ENCODE assay signal across 8 mouse cellular contexts in genomic region chr12:110687894-110688734, GRCm38 (mm10). TPM values are rescaled to one million over a fixed set of nuclear protein-coding genes. Genes with fewer than 3 reads are reported as not detected.
DNase-seq lines count a peak whose midpoint lies in the region; ATAC-seq and TF ChIP-seq lines count a peak whose summit lies in the region.

No protein-coding gene starts in this region.

- no peak for TF ChIP-seq POLR2A in ES-Bruce4 (IDR thresholded peaks at IDR 0.05; ENCODE audit: insufficient read depth, low read length)

- H3K9me3 ChIP-seq in ES-Bruce4 (replicated peaks; ENCODE audit: control insufficient read depth, insufficient read depth, low read length, poor library complexity, severe bottlenecking) = no peaks in the 10 kb centered on the region
- no peaks in the 10 kb centered on the region for H3K9me3 ChIP-seq in forebrain, embryonic 16.5 days (ENCODE audit: control insufficient read depth, low read length)
- H3K9me3 ChIP-seq in intestine, embryonic 15.5 days = no peaks in the 10 kb centered on the region

- TF ChIP-seq CTCF in ES-Bruce4 (IDR thresholded peaks at IDR 0.05; ENCODE audit: low read depth, low read length) = no peak

- H3K36me3 ChIP-seq in ES-Bruce4 (ENCODE audit: control insufficient read depth, insufficient read depth, low read length, poor library complexity, severe bottlenecking) = peaks cover 29% of the 10 kb centered on the region
- H3K36me3 ChIP-seq in forebrain, embryonic 16.5 days (ENCODE audit: control insufficient read depth, insufficient read depth) = peaks cover 19% of the 10 kb centered on the region
- H3K36me3 ChIP-seq in intestine, embryonic 15.5 days = peaks cover 10% of the 10 kb centered on the region
- H3K36me3 ChIP-seq in splenic B cell, adult 2 months (ENCODE audit: control insufficient read depth, insufficient read depth, low read length, poor library complexity, severe bottlenecking) = peaks cover 13% of the 10 kb centered on the region

- no peaks in the 10 kb centered on the region for H3K4me1 ChIP-seq in ES-Bruce4 (ENCODE audit: control insufficient read depth, insufficient read depth, low read length)
- H3K4me1 ChIP-seq in forebrain, embryonic 16.5 days (replicated peaks; ENCODE audit: control insufficient read depth, insufficient read depth, low read length) = peaks cover 4% of the 10 kb centered on the region
- peaks cover 7% of the 10 kb centered on the region; the same call in 1 of the 2 replicates for H3K4me1 ChIP-seq in intestine, embryonic 15.5 days (replicated peaks)

- DNase-seq in 416B (ENCODE audit: low read depth) = peak; percentile 39
- DNase-seq in lung, adult 18-20 months = peak; percentile 89 to 90
- DNase-seq in splenic B cell, adult 2 months (ENCODE audit: low read depth, low spot score) = peak; percentile 53
- no peak for DNase-seq in cerebellum, adult 11-12 months
- no peak for DNase-seq in cerebellum, adult 18-20 months

- peak overlapping the region; percentile 36 for H3K27ac ChIP-seq in ES-Bruce4 (ENCODE audit: insufficient read depth, low read length)
- peak overlapping the region; percentile 20; the same call in 1 of the 2 replicates for H3K27ac ChIP-seq in forebrain, embryonic 16.5 days (ENCODE audit: low read length)
- peak overlapping the region; percentile 59 for H3K27ac ChIP-seq in intestine, embryonic 15.5 days

- peak; percentile 96 for TF ChIP-seq EP300 in ES-Bruce4 (IDR thresholded peaks at IDR 0.05; ENCODE audit: insufficient read depth, low read depth, low read length)

- WGBS in forebrain, embryonic 16.5 days = 56% methylated on average over 12 of the region's 12 CpGs
- 43% methylated on average over 12 of the region's 12 CpGs for WGBS in intestine, embryonic 15.5 days

- H3K4me2 ChIP-seq in forebrain, embryonic 16.5 days (ENCODE audit: low read length) = no peak overlapping the region
- no peak overlapping the region for H3K4me2 ChIP-seq in intestine, embryonic 15.5 days (replicated peaks)

- H3K4me3 ChIP-seq in ES-Bruce4 (ENCODE audit: low read depth, low read length) = no peak overlapping the region
- no peak overlapping the region for H3K4me3 ChIP-seq in forebrain, embryonic 16.5 days (replicated peaks; ENCODE audit: low read length)
- H3K4me3 ChIP-seq in intestine, embryonic 15.5 days (replicated peaks) = no peak overlapping the region

- H3K9ac ChIP-seq in ES-Bruce4 (ENCODE audit: low read depth, poor library complexity, severe bottlenecking) = no peak overlapping the region
- no peak overlapping the region for H3K9ac ChIP-seq in forebrain, embryonic 16.5 days (replicated peaks; ENCODE audit: low read depth, low read length)
- no peak overlapping the region for H3K9ac ChIP-seq in intestine, embryonic 15.5 days

- H3K27me3 ChIP-seq in ES-Bruce4 (ENCODE audit: control insufficient read depth, insufficient read depth, low read length, poor library complexity, severe bottlenecking) = no peaks in the 10 kb centered on the region
- no peaks in the 10 kb centered on the region for H3K27me3 ChIP-seq in forebrain, embryonic 16.5 days (replicated peaks; ENCODE audit: control insufficient read depth, insufficient read depth, low read length)
- H3K27me3 ChIP-seq in intestine, embryonic 15.5 days (replicated peaks) = no peaks in the 10 kb centered on the region
- H3K27me3 ChIP-seq in splenic B cell, adult 2 months (ENCODE audit: control insufficient read depth, insufficient read depth, low read length, poor library complexity, severe bottlenecking) = no peaks in the 10 kb centered on the region

- ATAC-seq in forebrain, embryonic 16.5 days = peak; percentile 68
- peak; percentile 93 for ATAC-seq in intestine, embryonic 15.5 days

RNA-seq across cellular contexts. Expression of gene 1700001K19Rik, which starts 5.7 kb away (rescaled TPM):
- polyA plus RNA-seq in ES-Bruce4 (2011; ENCODE audit: insufficient read depth, insufficient read length, low read depth, missing spikeins) = not detected in 2 replicates
- polyA plus RNA-seq in forebrain, embryonic 16.5 days (2015; fragmentation: Nextera tagmentation; extraction: Ambion mirVana) = 0.23 and 0.26 TPM in 2 replicates
- not detected in 2 replicates for polyA plus RNA-seq in intestine, embryonic 15.5 days (2015; fragmentation: Nextera tagmentation; extraction: Ambion mirVana)

RNA-seq across cellular contexts. Expression of gene Hsp90aa1, which starts 14.4 kb away (rescaled TPM):
- 4,323 and 4,421 TPM in 2 replicates for polyA plus RNA-seq in ES-Bruce4 (2011; ENCODE audit: insufficient read depth, insufficient read length, low read depth, missing spikeins)
- polyA plus RNA-seq in forebrain, embryonic 16.5 days (2015; fragmentation: Nextera tagmentation; extraction: Ambion mirVana) = 1,235 and 1,237 TPM in 2 replicates
- 887 and 955 TPM in 2 replicates for polyA plus RNA-seq in intestine, embryonic 15.5 days (2015; fragmentation: Nextera tagmentation; extraction: Ambion mirVana)

RNA-seq across cellular contexts. Expression of gene Wdr20, which starts 49.6 kb away (rescaled TPM):
- polyA plus RNA-seq in ES-Bruce4 (2011; ENCODE audit: insufficient read depth, insufficient read length, low read depth, missing spikeins) = 32.7 and 36.4 TPM in 2 replicates
- 30.1 and 30.9 TPM in 2 replicates for polyA plus RNA-seq in forebrain, embryonic 16.5 days (2015; fragmentation: Nextera tagmentation; extraction: Ambion mirVana)
- polyA plus RNA-seq in intestine, embryonic 15.5 days (2015; fragmentation: Nextera tagmentation; extraction: Ambion mirVana) = 19.8 and 21.7 TPM in 2 replicates

Comparison
In these comparisons a context has a peak if more than half of its experiments do, and no peak if none do; other contexts are left out.
1. DNase-seq: peak in 416B (single experiment), lung, adult 18-20 months (2 of 2) and splenic B cell, adult 2 months (single experiment); none in cerebellum, adult 11-12 months (single experiment) and cerebellum, adult 18-20 months (0 of 2).
2. Peak in every context shown above with its lines, with median percentiles within 50 percentile points of each other: H3K27ac ChIP-seq.